Mouse (Mus musculus): ENCODE data around the gene Cluh. TPM values are rescaled to one million over a fixed set of nuclear protein-coding genes. Genes with fewer than 3 reads are reported as not detected.

Gene Cluh
- total RNA-seq, 1 experiment: 73.5 TPM

DNA sequence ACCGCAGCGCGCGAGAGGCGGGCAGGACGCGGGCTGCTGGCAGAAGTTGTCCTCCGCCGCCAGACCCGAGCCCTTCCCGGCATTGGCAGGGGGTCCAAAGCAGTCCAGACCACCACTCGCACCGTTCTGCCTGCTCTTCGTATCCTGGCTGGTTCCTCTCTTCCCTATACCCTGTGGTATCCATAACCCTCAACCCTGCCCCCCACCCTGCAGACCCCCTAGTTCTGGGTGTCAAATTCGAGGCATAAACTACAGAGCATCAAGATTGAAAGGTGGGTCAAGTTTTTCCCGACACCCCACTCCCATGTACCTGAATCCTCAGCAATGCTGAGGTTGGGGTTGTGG is 29.4 kb upstream of the Cluh start:
- Histone ChIP-seq H3K9me3 (ENCODE audit: control insufficient read depth, insufficient read depth, low read depth, low read length) (no peaks in the 10 kb centered on the region), H3K36me3 (ENCODE audit: control insufficient read depth, insufficient read depth, low read length, poor library complexity, severe bottlenecking) (peaks cover 8% of the 10 kb centered on the region; the same call in 1 of the 2 replicates), H3K4me1 (ENCODE audit: control insufficient read depth in 2 of 2, insufficient read depth in 2 of 2, low read length in 2 of 2, poor library complexity in 1 of 2) (peaks cover 2 to 5% of the 10 kb centered on the region in 2 experiments; a peak in 1 of 4 replicates), H3K4me3 (ENCODE audit: insufficient read depth in 1 of 2, low read depth in 1 of 2, low read length in 2 of 2, poor library complexity in 1 of 2, severe bottlenecking in 1 of 2) (peak overlapping the region; percentile 95 to 97), H3K27ac (ENCODE audit: insufficient read depth, low read depth, low read length, poor library complexity, severe bottlenecking) (no peak overlapping the region), H3K9ac (ENCODE audit: insufficient read depth, low read depth, low read length, poor library complexity, severe bottlenecking) (peak overlapping the region; percentile 87)
- TF ChIP-seq MAFK (IDR thresholded peaks at IDR 0.05; ENCODE audit: insufficient read depth, low read depth, low read length) (no peak), ZC3H11A (IDR thresholded peaks at IDR 0.05; ENCODE audit: borderline replicate concordance, low read depth, low read length) (no peak), ZNF384 (IDR thresholded peaks at IDR 0.05; ENCODE audit: low read depth, low read length) (no peak), HCFC1 (IDR thresholded peaks at IDR 0.05; ENCODE audit: borderline replicate concordance, insufficient read depth, low read length) (no peak), CHD2 (IDR thresholded peaks at IDR 0.05; ENCODE audit: low read depth, low read length) (no peak)
- DNase-seq (ENCODE audit: low read depth, low spot score): no peak
- in situ Hi-C loops (cut with MboI; ENCODE audit: low sequenced_read_pairs in 2 of 2, unreplicated experiment in 2 of 2): no loop called here

GRCm38 (mm10) chr11:74621974-74622669 is 27.2 kb upstream of the Cluh start:
- Histone ChIP-seq H3K36me3 (ENCODE audit: control insufficient read depth, insufficient read depth, low read length, poor library complexity, severe bottlenecking) (peaks cover 8% of the 10 kb centered on the region; the same call in 1 of the 2 replicates), H3K27ac (ENCODE audit: insufficient read depth, low read depth, low read length, poor library complexity, severe bottlenecking) (no peak overlapping the region), H3K4me3 (ENCODE audit: insufficient read depth in 1 of 2, low read depth in 1 of 2, low read length in 2 of 2, poor library complexity in 1 of 2, severe bottlenecking in 1 of 2) (no peak overlapping the region), H3K9ac (ENCODE audit: insufficient read depth, low read depth, low read length, poor library complexity, severe bottlenecking) (no peak overlapping the region), H3K9me3 (ENCODE audit: control insufficient read depth, insufficient read depth, low read depth, low read length) (no peaks in the 10 kb centered on the region), H3K4me1 (ENCODE audit: control insufficient read depth in 2 of 2, insufficient read depth in 2 of 2, low read length in 2 of 2, poor library complexity in 1 of 2) (peaks cover 2 to 5% of the 10 kb centered on the region in 2 experiments; a peak in 1 of 4 replicates)
- DNase-seq (ENCODE audit: low read depth, low spot score): no peak
- in situ Hi-C loops (cut with MboI; ENCODE audit: low sequenced_read_pairs in 2 of 2, unreplicated experiment in 2 of 2): no loop called here
- TF ChIP-seq CHD2 (IDR thresholded peaks at IDR 0.05; ENCODE audit: low read depth, low read length) (no peak), ZNF384 (IDR thresholded peaks at IDR 0.05; ENCODE audit: low read depth, low read length) (no peak), HCFC1 (IDR thresholded peaks at IDR 0.05; ENCODE audit: borderline replicate concordance, insufficient read depth, low read length) (no peak), ZC3H11A (IDR thresholded peaks at IDR 0.05; ENCODE audit: borderline replicate concordance, low read depth, low read length) (no peak), MAFK (IDR thresholded peaks at IDR 0.05; ENCODE audit: insufficient read depth, low read depth, low read length) (no peak)

DNA sequence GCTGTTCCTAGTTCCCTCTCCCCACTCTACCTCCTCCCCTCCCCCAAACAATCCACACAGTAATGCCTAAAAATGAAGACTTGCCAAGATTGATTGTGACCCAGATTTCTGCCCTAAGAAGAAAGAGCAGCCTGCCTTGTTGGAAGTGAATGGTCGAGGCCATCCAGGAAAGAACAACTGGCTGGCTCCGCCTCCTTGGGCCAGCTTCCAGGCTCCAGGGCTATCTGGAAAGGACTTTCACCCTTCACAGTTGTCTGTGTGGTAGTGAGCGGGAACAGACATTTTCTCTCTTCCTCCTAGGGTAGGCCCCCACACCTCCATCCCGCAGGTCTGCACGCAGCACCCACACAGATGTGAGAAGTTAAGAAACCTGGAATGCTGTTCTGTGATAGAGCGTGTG is 25.6 kb upstream of the Cluh start:
- Histone ChIP-seq H3K27ac (ENCODE audit: insufficient read depth, low read depth, low read length, poor library complexity, severe bottlenecking) (no peak overlapping the region), H3K9me3 (ENCODE audit: control insufficient read depth, insufficient read depth, low read depth, low read length) (no peaks in the 10 kb centered on the region), H3K9ac (ENCODE audit: insufficient read depth, low read depth, low read length, poor library complexity, severe bottlenecking) (no peak overlapping the region), H3K4me3 (ENCODE audit: insufficient read depth in 1 of 2, low read depth in 1 of 2, low read length in 2 of 2, poor library complexity in 1 of 2, severe bottlenecking in 1 of 2) (no peak overlapping the region), H3K4me1 (ENCODE audit: control insufficient read depth in 2 of 2, insufficient read depth in 2 of 2, low read length in 2 of 2, poor library complexity in 1 of 2) (peaks cover 8 to 10% of the 10 kb centered on the region in 2 experiments), H3K36me3 (ENCODE audit: control insufficient read depth, insufficient read depth, low read length, poor library complexity, severe bottlenecking) (peaks cover 8% of the 10 kb centered on the region; the same call in 1 of the 2 replicates)
- in situ Hi-C loops (cut with MboI; ENCODE audit: low sequenced_read_pairs in 2 of 2, unreplicated experiment in 2 of 2): no loop called here
- TF ChIP-seq ZC3H11A (IDR thresholded peaks at IDR 0.05; ENCODE audit: borderline replicate concordance, low read depth, low read length) (no peak), HCFC1 (IDR thresholded peaks at IDR 0.05; ENCODE audit: borderline replicate concordance, insufficient read depth, low read length) (no peak), MAFK (IDR thresholded peaks at IDR 0.05; ENCODE audit: insufficient read depth, low read depth, low read length) (no peak), ZNF384 (IDR thresholded peaks at IDR 0.05; ENCODE audit: low read depth, low read length) (no peak), CHD2 (IDR thresholded peaks at IDR 0.05; ENCODE audit: low read depth, low read length) (no peak)
- DNase-seq (ENCODE audit: low read depth, low spot score): no peak

DNA sequence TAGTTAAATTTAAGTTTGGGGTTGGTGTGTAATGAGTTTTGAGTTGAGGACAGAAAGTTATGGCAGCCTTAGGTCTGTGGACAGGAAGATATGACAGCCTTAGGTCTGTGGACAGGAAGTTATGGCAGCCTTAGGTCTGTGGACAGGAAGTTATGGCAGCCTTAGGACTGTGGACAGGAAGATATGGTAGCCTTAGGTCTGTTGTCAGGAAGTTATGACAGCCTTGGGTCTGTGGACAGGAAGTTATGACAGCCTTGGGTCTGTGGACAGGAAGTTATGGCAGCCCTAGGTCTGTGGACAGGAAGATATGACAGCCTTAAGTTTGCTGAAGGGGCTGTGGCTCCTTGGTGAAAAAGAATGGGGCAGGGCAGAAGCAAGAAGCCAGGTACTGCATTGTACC is 24.0 kb upstream of the Cluh start:
- H3K4me3 ChIP-seq (ENCODE audit: insufficient read depth in 1 of 2, low read depth in 1 of 2, low read length in 2 of 2, poor library complexity in 1 of 2, severe bottlenecking in 1 of 2): no peak overlapping the region
- no peak for TF ChIP-seq ZNF384 (IDR thresholded peaks at IDR 0.05; ENCODE audit: low read depth, low read length)
- no peak for TF ChIP-seq HCFC1 (IDR thresholded peaks at IDR 0.05; ENCODE audit: borderline replicate concordance, insufficient read depth, low read length)
- TF ChIP-seq MAFK (IDR thresholded peaks at IDR 0.05; ENCODE audit: insufficient read depth, low read depth, low read length): no peak
- no peak for TF ChIP-seq ZC3H11A (IDR thresholded peaks at IDR 0.05; ENCODE audit: borderline replicate concordance, low read depth, low read length)
- no peak for TF ChIP-seq CHD2 (IDR thresholded peaks at IDR 0.05; ENCODE audit: low read depth, low read length)
- no peak overlapping the region for H3K9ac ChIP-seq (ENCODE audit: insufficient read depth, low read depth, low read length, poor library complexity, severe bottlenecking)
- peaks cover 6 to 10% of the 10 kb centered on the region in 2 experiments for H3K4me1 ChIP-seq (ENCODE audit: control insufficient read depth in 2 of 2, insufficient read depth in 2 of 2, low read length in 2 of 2, poor library complexity in 1 of 2)
- no peak overlapping the region for H3K27ac ChIP-seq (ENCODE audit: insufficient read depth, low read depth, low read length, poor library complexity, severe bottlenecking)
- DNase-seq (ENCODE audit: low read depth, low spot score): no peak
- H3K9me3 ChIP-seq (ENCODE audit: control insufficient read depth, insufficient read depth, low read depth, low read length): no peaks in the 10 kb centered on the region
- H3K36me3 ChIP-seq (ENCODE audit: control insufficient read depth, insufficient read depth, low read length, poor library complexity, severe bottlenecking): peaks cover 8% of the 10 kb centered on the region; the same call in 1 of the 2 replicates
- in situ Hi-C loops (cut with MboI; ENCODE audit: low sequenced_read_pairs in 2 of 2, unreplicated experiment in 2 of 2): no loop called here
